Mouse (Mus musculus) C2C12 (cell line): ENCODE measurements around the gene Kat14. TPM values are rescaled to one million over a fixed set of nuclear protein-coding genes. Genes with fewer than 3 reads are reported as not detected.

Source experiments
- H3K27me3 ChIP-seq: one replicate; pipeline ENCODE4 v1.6.1; 2011; ENCODE audit not compliant: control insufficient read depth, insufficient read depth, insufficient read length
- H3K36me3 ChIP-seq: one replicate; pipeline ENCODE4 v1.6.1; 2011; ENCODE audit not compliant: control insufficient read depth, insufficient read depth
- H3K4me3 ChIP-seq: one replicate; pipeline ENCODE4 v1.5.1; 2011; ENCODE audit warnings: mild to moderate bottlenecking, control low read depth; ENCODE audit not compliant: poor library complexity, insufficient read depth, severe bottlenecking
- H3K79me2 ChIP-seq: one replicate; pipeline ENCODE4 v1.6.1; 2011; ENCODE audit not compliant: control insufficient read depth, insufficient read depth
- H3K79me3 ChIP-seq: one replicate; pipeline ENCODE4 v1.6.1; 2011; ENCODE audit warnings: low read depth, control low read depth
- H3ac ChIP-seq: one replicate; pipeline ENCODE3; 2011; ENCODE audit warnings: low read depth; ENCODE audit not compliant: control insufficient read depth, insufficient read length
- CEBPB ChIP-seq: IDR thresholded peaks from one replicate; pipeline ENCODE4 v1.6.1; 2011; ENCODE audit warnings: low read depth, mild to moderate bottlenecking, control low read depth, moderate library complexity
- CTCF ChIP-seq: IDR thresholded peaks from one replicate; pipeline ENCODE4 v1.5.1; 2011; ENCODE audit not compliant: control insufficient read depth, insufficient read depth, insufficient read length
- FOSL1 ChIP-seq: IDR thresholded peaks from one replicate; pipeline ENCODE4 v1.8.0; 2011; ENCODE audit warnings: mild to moderate bottlenecking, low read length; ENCODE audit not compliant: poor library complexity, insufficient read depth, severe bottlenecking
- MAX ChIP-seq: IDR thresholded peaks from one replicate; pipeline ENCODE4 v1.6.1; 2011; ENCODE audit warnings: mild to moderate bottlenecking, control low read depth
- MYOD1 ChIP-seq: IDR thresholded peaks from one replicate; pipeline ENCODE4 v1.6.1; 2011; ENCODE audit warnings: low read depth; ENCODE audit not compliant: control insufficient read depth, insufficient read length
- MYOG ChIP-seq: IDR thresholded peaks from one replicate; pipeline ENCODE4 v1.6.1; 2011; ENCODE audit not compliant: control insufficient read depth, insufficient read length; ENCODE audit errors: extremely low read depth
- USF1 ChIP-seq: IDR thresholded peaks from one replicate; pipeline ENCODE4 v1.6.1; 2011; ENCODE audit warnings: low read depth, mild to moderate bottlenecking, control low read depth, moderate library complexity
- long read RNA-seq, 2 experiments: library from polyadenylated mRNA; unstranded; transcript quantifications; one replicate each; pipeline ENCODE4 v2.0.0; 2019 to 2020
- polyA plus RNA-seq: library from polyadenylated mRNA; unstranded; fragments of >200 nt; fragmentation: generic; extraction: Trizol; gene quantifications from one replicate; pipeline ENCODE4 v1.2.1, GENCODE M21; 2012; ENCODE audit warnings: missing spikeins

Kat14 gene
- polyA plus RNA-seq, result 32.6 TPM
- long read RNA-seq, experiment 1, partial matches to known transcripts, result 1 of 4 reads
- long read RNA-seq, experiment 1, other reads (novel, unspliced or antisense), result 2 of 4 reads
- long read RNA-seq, experiment 2, transcript Kat14-208 (11 exons, 3,299 nt), result minor isoform, 11 of 128 reads
- long read RNA-seq, experiment 2, transcript Kat14-201 (11 exons, 3,801 nt), result major isoform, 81 of 128 reads
- long read RNA-seq, experiment 2, partial matches to known transcripts, result 17 of 128 reads
- long read RNA-seq, experiment 2, other reads (novel, unspliced or antisense), result 18 of 128 reads

DNA sequence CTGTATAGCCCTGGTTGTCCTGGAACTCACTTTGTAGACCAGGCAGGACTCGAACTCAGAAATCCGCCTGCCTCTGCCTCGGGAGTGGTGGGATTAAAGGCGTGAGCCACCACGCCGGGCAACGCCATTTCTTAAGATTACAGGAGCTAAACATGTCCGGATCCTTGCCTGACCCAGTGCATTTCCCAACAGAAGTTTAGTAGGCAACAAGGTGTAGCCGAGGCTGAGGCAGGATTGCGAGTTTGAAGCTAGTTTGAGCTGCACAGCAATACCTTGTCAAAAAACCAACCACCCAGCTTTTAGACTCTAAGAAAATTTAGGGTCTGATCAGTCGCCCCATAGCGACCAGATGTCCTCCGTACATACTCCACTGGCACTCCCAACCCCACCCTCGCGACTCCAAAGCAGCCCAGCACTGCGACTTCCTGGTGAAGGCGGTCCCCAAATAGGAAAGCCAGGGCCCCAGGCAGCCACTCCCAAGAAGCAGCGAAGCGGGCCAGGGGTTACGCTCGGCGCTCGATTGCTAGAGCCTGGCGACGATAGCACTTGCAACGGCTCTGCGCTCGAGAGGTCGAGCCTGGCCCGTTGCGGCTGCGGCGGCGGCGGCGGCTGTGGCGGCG lies at the start of gene Kat14, which contains the start of gene Pet117:
Kat14 (plus strand) TSS at position 584 of the 620 bp plus-strand sequence.
Pet117 (plus strand) TSS at position 597 of the 620 bp plus-strand sequence.
- TF ChIP-seq USF1 (no peak), MAX (no peak), CTCF (no peak), CEBPB (no peak), FOSL1 (no peak), MYOD1 (no peak), MYOG (no peak)
- H3K36me3 ChIP-seq, result peaks cover 22% of the 10 kb centered on the region
- no peaks in the 10 kb centered on the region for H3K27me3 ChIP-seq
- peak within 1 kb of the TSS; percentile 78 for H3ac ChIP-seq
- peaks cover 46% of the 10 kb centered on the region for H3K79me2 ChIP-seq
- peaks cover 33% of the 10 kb centered on the region for H3K79me3 ChIP-seq
- H3K4me3 ChIP-seq, result peak within 1 kb of the TSS; percentile 84

- Histone ChIP-seq H3K27me3 (peaks cover 23% of the 10 kb centered on the region), H3K79me3 (no peaks in the 10 kb centered on the region), H3K4me3 (no peak overlapping the region), H3K36me3 (no peaks in the 10 kb centered on the region), H3ac (no peak overlapping the region), H3K79me2 (no peaks in the 10 kb centered on the region)
- TF ChIP-seq MAX (no peak), CEBPB (no peak), MYOG (no peak), MYOD1 (no peak), USF1 (no peak), CTCF (no peak), FOSL1 (no peak)
These were observed 44.6 kb upstream of the Kat14 start for GRCm38 (mm10) chr2:144324218-144324617.

- Histone ChIP-seq H3ac (no peak overlapping the region), H3K4me3 (no peak overlapping the region), H3K36me3 (no peaks in the 10 kb centered on the region), H3K79me2 (no peaks in the 10 kb centered on the region), H3K27me3 (peaks cover 51% of the 10 kb centered on the region), H3K79me3 (no peaks in the 10 kb centered on the region)
- TF ChIP-seq CTCF (no peak), MYOD1 (no peak), FOSL1 (no peak), MAX (no peak), CEBPB (no peak), MYOG (no peak), USF1 (no peak)
These were observed 39.3 kb upstream of the Kat14 start for GRCm38 (mm10) chr2:144329451-144329850.

GRCm38 (mm10) chr2:144329937-144330336 lies 38.8 kb upstream of the Kat14 start:
- Histone ChIP-seq H3K79me3 (no peaks in the 10 kb centered on the region), H3K27me3 (peaks cover 51% of the 10 kb centered on the region), H3K36me3 (no peaks in the 10 kb centered on the region), H3K79me2 (no peaks in the 10 kb centered on the region), H3ac (no peak overlapping the region), H3K4me3 (no peak overlapping the region)
- TF ChIP-seq MYOG (no peak), USF1 (no peak), MYOD1 (no peak), MAX (no peak), CEBPB (no peak), CTCF (no peak), FOSL1 (no peak)

GRCm38 (mm10) chr2:144330352-144330959 lies 38.3 kb upstream of the Kat14 start:
- Histone ChIP-seq H3K79me2 (no peaks in the 10 kb centered on the region), H3ac (no peak overlapping the region), H3K36me3 (no peaks in the 10 kb centered on the region), H3K79me3 (no peaks in the 10 kb centered on the region), H3K27me3 (peaks cover 51% of the 10 kb centered on the region), H3K4me3 (no peak overlapping the region)
- no peak for TF ChIP-seq USF1
- no peak for TF ChIP-seq CTCF
- no peak for TF ChIP-seq MYOD1
- no peak for TF ChIP-seq CEBPB
- no peak for TF ChIP-seq MAX
- TF ChIP-seq FOSL1, result no peak
- no peak for TF ChIP-seq MYOG
